Mouse (Mus musculus) G1E (cell line): ENCODE measurements around the gene Txnrd2.

Source experiments
- CTCF ChIP-seq: IDR thresholded peaks from 2 replicates; pipeline ENCODE4 v1.5.1; 2012; ENCODE audit warnings: low read depth, low read length, inconsistent platforms, mixed read lengths
- GATA1 ChIP-seq: IDR thresholded peaks from 2 replicates; pipeline ENCODE4 v1.6.1; 2012; ENCODE audit warnings: borderline replicate concordance, low read length, inconsistent platforms, mixed read lengths
- GATA2 ChIP-seq: IDR thresholded peaks from 2 replicates; pipeline ENCODE4 v1.6.1; 2012; ENCODE audit warnings: low read depth, low read length, inconsistent platforms, borderline replicate concordance
- POLR2AphosphoS5 ChIP-seq: IDR thresholded peaks from 2 replicates; pipeline ENCODE4 v1.6.1; 2012; ENCODE audit warnings: low read depth, low read length, inconsistent platforms; ENCODE audit not compliant: insufficient replicate concordance
- TAL1 ChIP-seq: conservative IDR thresholded peaks from 2 replicates; pipeline ENCODE4 v1.6.1; 2012; ENCODE audit warnings: low read depth, low read length, inconsistent platforms, mixed read lengths

GRCm38 (mm10) chr16:18423203-18423914, 2.8 kb upstream of the Txnrd2 start:
- no peak for TF ChIP-seq CTCF
- no peak for TF ChIP-seq TAL1
- no peak for TF ChIP-seq GATA1
- no peak for TF ChIP-seq POLR2AphosphoS5
- no peak for TF ChIP-seq GATA2
